Comparison of ENCODE assay signal across 16 mouse cellular contexts in the genomic region with DNA sequence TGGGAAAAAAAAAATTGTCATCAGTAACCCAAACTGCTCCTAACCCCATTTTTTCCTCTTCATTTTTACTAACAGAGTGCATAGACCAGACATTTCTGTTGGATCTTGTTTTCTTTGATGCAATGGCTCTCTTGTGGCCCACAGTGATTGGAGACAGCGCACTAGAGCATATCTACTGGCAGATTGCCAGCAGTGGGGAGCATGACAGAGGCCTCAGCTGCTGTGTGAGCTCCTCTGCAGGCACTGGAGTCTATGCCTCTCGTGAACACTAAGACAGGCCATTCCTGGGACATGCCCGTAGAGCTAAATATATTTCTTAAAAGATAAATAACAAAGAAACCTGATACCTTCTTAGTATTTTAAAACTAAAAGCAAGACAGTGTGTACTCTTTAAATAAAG. TPM values are rescaled to one million over a fixed set of nuclear protein-coding genes. Genes with fewer than 3 reads are reported as not detected.
A peak's percentile ranks its signal among the peaks of the same experiment; 100 is the strongest.
DNase-seq lines count a peak whose midpoint lies in the region; ATAC-seq and TF ChIP-seq lines count a peak whose summit lies in the region.
"Had no signal": no experiment of that assay in that cellular context is flagged by ENCODE, and none has a peak within 500 bp of the region (broad histone marks: within the 10 kb centered on the region; RNA-seq: fewer than 3 reads in every experiment).

No protein-coding gene starts in this region.

- no peaks in the 10 kb centered on the region for H3K9me3 ChIP-seq in forebrain, embryonic 14.5 days (replicated peaks; ENCODE audit: control insufficient read depth, low read length)
- H3K9me3 ChIP-seq in forebrain, embryonic 12.5 days, result no peaks in the 10 kb centered on the region
- H3K9me3 ChIP-seq in kidney, embryonic 16.5 days (ENCODE audit: low read length), result no peaks in the 10 kb centered on the region
- H3K9me3 ChIP-seq: embryonic facial prominence, embryonic 12.5 days; forebrain, embryonic 15.5 days had no signal

- no peak overlapping the region for H3K4me3 ChIP-seq in forebrain, embryonic 14.5 days (ENCODE audit: low read depth, low read length)
- no peak overlapping the region for H3K4me3 ChIP-seq in forebrain, embryonic 12.5 days (replicated peaks)
- no peak overlapping the region for H3K4me3 ChIP-seq in kidney, embryonic 16.5 days (ENCODE audit: low read length)
- H3K4me3 ChIP-seq: embryonic facial prominence, embryonic 12.5 days; forebrain, embryonic 15.5 days had no signal

- H3K4me2 ChIP-seq in forebrain, embryonic 14.5 days (ENCODE audit: low read length), result no peak overlapping the region
- H3K4me2 ChIP-seq in forebrain, embryonic 12.5 days, result no peak overlapping the region
- H3K4me2 ChIP-seq in kidney, embryonic 16.5 days (replicated peaks; ENCODE audit: low read depth, low read length), result no peak overlapping the region
- H3K4me2 ChIP-seq: embryonic facial prominence, embryonic 12.5 days; forebrain, embryonic 15.5 days had no signal

- H3K27ac ChIP-seq in forebrain, embryonic 14.5 days (ENCODE audit: low read depth, low read length), result no peak overlapping the region
- no peak overlapping the region for H3K27ac ChIP-seq in forebrain, embryonic 12.5 days
- no peak overlapping the region for H3K27ac ChIP-seq in kidney, embryonic 16.5 days (ENCODE audit: low read length)
- H3K27ac ChIP-seq: embryonic facial prominence, embryonic 12.5 days; forebrain, embryonic 15.5 days; liver, embryonic 14.5 days had no signal

- TF ChIP-seq CTCF in brain, embryonic 14.5 days (IDR thresholded peaks at IDR 0.05; ENCODE audit: borderline replicate concordance, extremely low read depth, insufficient read depth, insufficient read length), result no peak

- no peak overlapping the region for H3K9ac ChIP-seq in forebrain, embryonic 14.5 days (ENCODE audit: low read length)
- no peak overlapping the region for H3K9ac ChIP-seq in forebrain, embryonic 12.5 days
- no peak overlapping the region for H3K9ac ChIP-seq in kidney, embryonic 16.5 days (replicated peaks; ENCODE audit: low read length)
- H3K9ac ChIP-seq: embryonic facial prominence, embryonic 12.5 days; forebrain, embryonic 15.5 days; liver, embryonic 14.5 days had no signal

- WGBS in forebrain, embryonic 14.5 days, result 49% methylated on average over 3 of the region's 3 CpGs
- WGBS in forebrain, embryonic 12.5 days, result 56% methylated on average over 3 of the region's 3 CpGs
- 23% methylated on average over 3 of the region's 3 CpGs for WGBS in kidney, embryonic 16.5 days

- no peak for ATAC-seq in forebrain, embryonic 14.5 days
- no peak for ATAC-seq in forebrain, embryonic 12.5 days (ENCODE audit: low FRiP score)
- ATAC-seq in kidney, embryonic 16.5 days (ENCODE audit: low FRiP score, low TSS enrichment), result no peak
- ATAC-seq: forebrain, embryonic 15.5 days; intestine, postnatal 0 days had no signal

- DNase-seq in forebrain, embryonic 14.5 days (ENCODE audit: low spot score), result peak; percentile 67
- peak; percentile 9 to 15 for DNase-seq in kidney, postnatal 4 days
- peak; percentile 13 for DNase-seq in ES-CJ7 (ENCODE audit: low read depth, low spot score)
- DNase-seq in brain, embryonic 14.5 days (ENCODE audit: low read depth), result peak; percentile 69
- no peak for DNase-seq in thymus, postnatal 0 days (ENCODE audit: low spot score)
- no peak for DNase-seq in T-cell, adult 2 months (ENCODE audit: low spot score)
- DNase-seq: adrenal gland, postnatal 14 days; cerebellum, adult 11 months; gastrocnemius, postnatal 25 days; lung, postnatal 4 days had no signal

- no peaks in the 10 kb centered on the region for H3K36me3 ChIP-seq in forebrain, embryonic 14.5 days (ENCODE audit: control insufficient read depth, insufficient read depth, low read length)
- H3K36me3 ChIP-seq in forebrain, embryonic 12.5 days (replicated peaks), result no peaks in the 10 kb centered on the region
- no peaks in the 10 kb centered on the region for H3K36me3 ChIP-seq in kidney, embryonic 16.5 days (ENCODE audit: insufficient read depth, low read length)
- H3K36me3 ChIP-seq: embryonic facial prominence, embryonic 12.5 days; forebrain, embryonic 15.5 days had no signal

- peaks cover 7% of the 10 kb centered on the region for H3K4me1 ChIP-seq in forebrain, embryonic 14.5 days (ENCODE audit: control insufficient read depth, insufficient read depth, low read length)
- peaks cover 7% of the 10 kb centered on the region for H3K4me1 ChIP-seq in forebrain, embryonic 12.5 days
- peaks cover 7% of the 10 kb centered on the region; the same call in 1 of the 2 replicates for H3K4me1 ChIP-seq in kidney, embryonic 16.5 days (ENCODE audit: insufficient read depth, low read length)

- no peaks in the 10 kb centered on the region for H3K27me3 ChIP-seq in forebrain, embryonic 14.5 days (replicated peaks; ENCODE audit: control insufficient read depth, insufficient read depth, low read length)
- H3K27me3 ChIP-seq in forebrain, embryonic 12.5 days, result no peaks in the 10 kb centered on the region
- no peaks in the 10 kb centered on the region for H3K27me3 ChIP-seq in kidney, embryonic 16.5 days (ENCODE audit: insufficient read depth, low read length)
- H3K27me3 ChIP-seq: forebrain, embryonic 15.5 days had no signal

- no peak for TF ChIP-seq POLR2A in brain, embryonic 14.5 days (IDR thresholded peaks at IDR 0.05; ENCODE audit: borderline replicate concordance, extremely low read depth, insufficient read depth, insufficient read length, poor library complexity, severe bottlenecking)

RNA-seq across cellular contexts. Expression of a gene that starts 3.5 kb away (rescaled TPM):
- 22.3 and 25.8 TPM in 2 replicates for polyA plus RNA-seq in forebrain, embryonic 14.5 days (2014; fragmentation: Nextera tagmentation; extraction: Ambion mirVana)
- 38.0 and 38.2 TPM in 2 replicates for polyA plus RNA-seq in forebrain, embryonic 12.5 days (2016; fragmentation: Nextera tagmentation; extraction: Ambion mirVana)
- 37.2 and 39.5 TPM in 2 replicates for polyA plus RNA-seq in kidney, embryonic 16.5 days (2015; fragmentation: Nextera tagmentation; extraction: Ambion mirVana)
- 12.7 and 16.3 TPM in 2 replicates for polyA plus RNA-seq in brain, embryonic 14.5 days (2012; rRNA removed)
- polyA plus RNA-seq in thymus, postnatal 0 days (2015; fragmentation: Nextera tagmentation; extraction: Ambion mirVana), result 34.2 and 44.8 TPM in 2 replicates

RNA-seq across cellular contexts. Expression of a gene that starts 6.2 kb away (rescaled TPM):
- polyA plus RNA-seq in forebrain, embryonic 14.5 days (2014; fragmentation: Nextera tagmentation; extraction: Ambion mirVana), result 10.5 and 14.2 TPM in 2 replicates
- 10.8 and 11.7 TPM in 2 replicates for polyA plus RNA-seq in forebrain, embryonic 12.5 days (2016; fragmentation: Nextera tagmentation; extraction: Ambion mirVana)
- 0.80 and 0.81 TPM in 2 replicates for polyA plus RNA-seq in kidney, embryonic 16.5 days (2015; fragmentation: Nextera tagmentation; extraction: Ambion mirVana)
- polyA plus RNA-seq in brain, embryonic 14.5 days (2012; rRNA removed), result 21.6 and 24.4 TPM in 2 replicates
- polyA plus RNA-seq in thymus, postnatal 0 days (2015; fragmentation: Nextera tagmentation; extraction: Ambion mirVana), result 0.22 and 0.37 TPM in 2 replicates

Comparison
In these comparisons a context has a peak if more than half of its experiments do, and no peak if none do; other contexts are left out.
1. DNase-seq: peak in forebrain, embryonic 14.5 days (single experiment), kidney, postnatal 4 days (2 of 2), ES-CJ7 (single experiment) and brain, embryonic 14.5 days (single experiment); none in thymus, postnatal 0 days (single experiment) and T-cell, adult 2 months (single experiment).